Mouse (Mus musculus): ENCODE data around the gene Cldnd1.

Gene Cldnd1

DNA sequence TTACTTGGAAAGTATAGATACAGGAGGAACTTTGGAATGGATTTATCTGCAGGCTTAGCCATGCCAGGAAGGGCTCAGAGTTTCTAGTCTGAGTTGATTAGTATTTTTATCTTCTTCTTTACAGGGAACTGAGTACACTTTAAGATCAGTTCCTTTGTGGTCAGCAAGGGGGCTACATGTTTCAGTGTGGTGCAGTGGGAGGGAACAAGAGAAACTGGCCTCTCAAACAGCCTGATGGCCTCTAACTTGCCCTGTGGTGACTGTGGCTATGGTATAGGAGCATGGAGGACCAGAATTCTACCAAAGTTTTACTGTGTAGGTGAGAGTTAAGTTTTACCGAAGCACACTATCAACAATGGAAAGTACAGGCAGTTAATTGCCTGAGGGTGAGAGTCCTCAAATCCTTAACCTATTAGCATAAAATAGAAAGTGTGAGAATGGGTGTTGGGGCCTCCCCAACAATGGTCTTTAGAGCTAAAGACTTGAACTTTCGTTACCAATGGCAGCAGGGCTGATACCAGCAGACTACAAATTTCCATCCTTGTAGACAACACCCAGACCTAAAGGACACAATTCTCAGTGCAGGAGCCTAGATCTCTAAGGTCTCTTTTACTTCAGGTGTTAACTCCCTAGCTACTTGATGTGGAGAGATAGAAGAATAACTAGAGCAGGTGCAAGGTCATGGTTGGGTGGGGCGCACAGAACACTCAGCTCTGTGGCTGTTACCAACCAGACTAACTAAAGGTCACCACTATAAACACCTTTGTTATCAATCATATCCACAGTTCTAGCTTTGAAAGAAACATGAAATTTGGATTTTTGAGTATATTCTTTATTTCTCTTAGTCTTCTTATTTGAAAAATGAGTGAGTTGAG, 18.9 kb upstream of the Cldnd1 start:
- DNase-seq = no peak

DNA sequence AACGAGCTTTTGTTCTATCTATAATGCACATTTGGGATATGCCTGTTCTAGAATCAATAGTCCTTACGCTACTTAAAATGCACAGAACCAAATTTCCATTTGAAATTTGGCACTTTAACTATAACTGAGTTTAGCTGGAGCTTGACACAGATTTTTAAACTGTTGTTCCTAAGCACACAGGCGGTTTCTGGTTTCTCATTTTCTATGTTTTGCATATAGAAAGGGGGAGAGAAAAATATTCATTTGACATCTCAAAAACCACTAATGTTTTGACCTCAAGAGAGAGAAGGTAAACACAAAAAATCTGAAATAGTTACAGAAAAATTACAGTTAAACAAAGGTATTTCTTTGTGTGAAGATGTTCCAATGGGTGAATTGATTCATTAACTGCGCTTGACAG, 18.2 kb upstream of the Cldnd1 start:
- no peak for DNase-seq

DNA sequence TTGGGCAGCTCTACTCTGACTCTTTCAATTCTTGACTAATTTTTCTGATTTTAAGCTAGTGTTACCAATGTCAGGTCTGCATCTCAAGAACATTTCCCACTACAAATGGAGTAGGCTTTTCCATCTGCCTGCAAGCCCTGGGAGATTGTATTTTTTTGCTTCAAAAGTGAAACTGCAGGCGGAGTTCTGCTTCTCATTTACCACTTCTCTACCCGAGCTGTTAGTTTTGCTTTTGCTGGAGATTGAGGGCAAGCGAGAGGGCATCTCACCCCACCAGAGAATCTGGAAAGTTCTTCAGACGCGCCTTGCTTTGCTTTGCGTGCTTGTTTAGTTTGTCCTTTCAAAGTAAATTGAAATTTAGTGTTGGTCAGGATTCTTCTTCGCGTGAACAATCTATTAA, 15.5 kb upstream of the Cldnd1 start:
- DNase-seq = no peak

DNA sequence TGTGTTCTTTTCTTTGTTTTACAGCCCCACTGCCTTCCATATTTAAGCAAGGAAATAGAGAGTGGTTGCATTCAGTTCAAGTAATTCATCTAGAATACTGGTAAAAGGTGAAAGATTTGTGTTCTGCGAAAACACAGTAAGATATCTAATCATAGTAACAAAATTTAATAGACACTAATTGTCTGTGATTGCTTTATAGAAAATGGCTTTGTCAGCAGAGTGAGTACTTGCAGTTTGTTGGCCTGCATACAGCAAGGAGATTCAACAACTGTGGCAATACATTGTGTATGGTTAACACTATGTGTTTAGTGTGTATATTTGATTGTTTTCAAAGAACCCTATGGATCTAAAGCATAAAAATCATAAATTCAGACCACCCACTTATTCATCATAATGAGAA, 14.6 kb upstream of the Cldnd1 start:
- DNase-seq = no peak

DNA sequence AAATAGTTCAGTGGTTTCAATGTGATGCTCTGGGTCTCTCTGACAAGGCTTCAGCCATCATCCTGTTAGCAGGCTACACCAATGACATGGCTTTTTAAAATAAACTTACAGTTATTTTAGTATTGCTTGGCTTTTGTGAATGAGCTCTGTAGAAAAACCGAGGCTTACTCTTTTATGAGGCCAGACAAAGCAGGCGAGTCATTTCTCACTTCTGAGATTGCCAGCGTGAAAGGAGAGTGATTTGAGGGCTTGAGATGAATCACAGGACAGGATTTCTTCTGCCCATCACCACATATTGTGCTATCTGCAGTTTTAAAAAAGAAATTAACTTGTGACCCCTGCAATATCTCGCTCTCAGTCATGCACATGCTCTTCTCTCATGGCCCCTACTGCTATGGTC, 12.7 kb upstream of the Cldnd1 start:
- no peak for DNase-seq

DNA sequence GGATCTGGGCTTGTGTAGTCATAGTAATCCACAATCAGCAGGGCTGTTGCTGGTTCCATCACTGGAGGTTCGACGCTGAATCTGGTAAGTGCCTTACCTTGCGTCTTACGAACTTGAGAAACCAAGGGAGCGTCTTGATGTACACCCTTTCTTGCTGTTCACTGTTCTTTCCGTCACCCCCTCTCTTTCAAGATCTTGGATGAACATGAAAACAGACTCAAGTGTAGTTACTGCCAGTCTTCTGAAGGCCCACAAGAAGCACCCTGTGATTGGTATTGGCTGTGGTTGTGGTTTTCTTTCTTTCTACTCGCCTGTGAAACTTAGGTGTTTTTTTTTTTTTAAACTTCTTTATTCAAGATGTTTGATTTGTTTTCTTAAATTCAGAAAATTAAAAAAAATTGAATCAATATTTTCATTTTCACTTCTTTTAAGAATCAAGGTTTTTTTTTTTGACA, 9.0 kb upstream of the Cldnd1 start, which contains the start of gene Gpr15:
Gpr15 (minus strand) TSS at position 405 of the 455 bp plus-strand sequence.
- DNase-seq = no peak

DNA sequence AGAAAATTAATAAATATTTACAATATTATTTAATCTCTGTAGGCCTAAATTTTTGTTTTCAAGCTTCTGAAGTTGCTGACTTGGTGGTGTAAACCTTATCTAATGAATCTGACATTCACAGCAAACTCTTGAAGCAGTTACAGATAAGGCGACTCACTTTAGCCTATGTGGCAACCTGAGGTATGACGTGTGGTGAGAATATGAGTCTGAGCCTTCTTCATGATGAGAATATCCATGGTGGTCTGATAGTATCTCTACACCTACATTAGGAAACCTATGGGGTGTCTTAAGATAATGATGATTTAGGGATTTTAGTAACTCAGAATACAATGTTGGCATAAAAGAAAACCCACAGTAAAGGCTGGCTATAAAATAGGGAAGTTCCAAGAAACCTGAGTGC, 5.4 kb upstream of the Cldnd1 start:
- no peak for DNase-seq

DNA sequence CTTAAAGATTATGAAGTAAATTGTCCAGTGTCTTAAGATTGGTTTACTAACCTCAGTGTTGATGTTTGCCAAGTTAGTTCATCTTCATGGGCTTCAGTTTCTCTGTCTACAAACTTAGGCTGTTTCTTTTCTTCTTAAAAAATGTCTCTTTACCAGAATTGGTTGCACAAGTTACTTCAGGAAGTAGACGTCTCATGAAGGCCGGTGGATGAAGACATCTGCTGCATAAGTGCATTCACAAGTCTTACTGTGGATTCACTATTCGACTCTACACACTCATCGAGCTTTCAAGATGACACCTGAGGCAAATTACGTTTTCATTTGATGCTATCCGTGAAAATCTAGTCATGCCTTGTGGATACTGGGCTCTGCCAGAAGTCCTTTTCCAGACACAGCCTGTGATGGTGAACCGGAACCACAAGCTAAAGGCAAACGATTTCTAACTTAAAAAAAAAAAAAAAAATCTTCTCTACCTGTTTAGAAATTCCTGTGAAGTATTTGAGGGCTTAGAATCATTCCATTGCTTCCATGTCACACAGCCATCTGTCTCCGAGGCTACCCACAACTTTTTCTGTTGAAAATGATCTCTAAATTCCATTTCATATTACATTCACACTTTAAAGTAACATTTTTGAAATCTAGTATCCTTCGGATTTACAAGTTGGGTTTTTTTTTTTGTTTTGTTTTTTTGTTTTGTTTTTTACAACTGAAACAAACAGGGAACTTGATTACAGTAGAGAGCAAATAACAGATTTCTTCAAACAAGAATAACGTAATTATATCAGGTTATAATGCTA, 832 bp upstream of the Cldnd1 start:
- no peak for DNase-seq

DNA sequence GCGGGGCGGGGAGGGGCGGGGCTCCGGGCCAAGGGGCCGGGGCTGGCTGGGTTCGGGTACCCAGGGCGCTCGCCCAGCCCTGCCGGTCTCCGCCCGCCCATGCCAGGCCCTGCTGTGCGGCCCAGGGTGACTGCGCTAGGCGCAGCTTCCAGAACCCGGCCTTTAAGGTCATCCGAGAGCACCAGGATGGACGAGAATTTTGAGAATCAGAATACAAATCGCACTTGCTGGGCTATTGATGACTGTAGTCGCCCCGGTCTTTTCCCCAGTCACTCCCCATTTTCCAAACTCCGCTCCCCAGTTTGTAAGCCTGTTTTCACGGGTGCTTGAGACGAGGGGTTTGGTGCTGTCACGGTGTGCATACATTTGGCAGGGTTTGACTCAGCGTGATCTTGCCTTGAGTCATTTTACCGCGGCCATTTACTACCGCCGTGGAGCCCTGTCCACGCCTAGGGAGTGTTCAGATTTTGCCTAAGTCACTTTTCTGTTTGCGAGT, 514 bp downstream of the Cldnd1 start:
- DNase-seq = no peak

DNA sequence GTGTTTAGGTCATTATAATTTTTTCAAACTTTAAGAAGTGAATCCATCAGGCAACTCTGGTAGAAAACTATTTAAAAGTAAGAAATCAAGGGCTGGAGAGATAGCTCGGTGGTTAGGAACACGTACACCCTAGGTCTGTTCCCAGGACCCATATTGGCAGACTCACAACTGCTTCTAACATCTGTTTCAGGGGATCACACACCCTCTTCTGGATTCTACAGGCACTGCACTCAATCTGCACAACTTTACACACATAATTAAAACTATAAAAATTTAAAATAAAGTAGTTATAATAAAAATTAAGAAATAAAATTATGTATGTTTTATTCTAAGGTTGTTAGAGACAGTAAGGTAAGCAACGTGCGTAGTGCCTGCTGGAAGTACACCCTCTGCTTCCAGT, 10.5 kb downstream of the Cldnd1 start:
- no peak for DNase-seq

DNA sequence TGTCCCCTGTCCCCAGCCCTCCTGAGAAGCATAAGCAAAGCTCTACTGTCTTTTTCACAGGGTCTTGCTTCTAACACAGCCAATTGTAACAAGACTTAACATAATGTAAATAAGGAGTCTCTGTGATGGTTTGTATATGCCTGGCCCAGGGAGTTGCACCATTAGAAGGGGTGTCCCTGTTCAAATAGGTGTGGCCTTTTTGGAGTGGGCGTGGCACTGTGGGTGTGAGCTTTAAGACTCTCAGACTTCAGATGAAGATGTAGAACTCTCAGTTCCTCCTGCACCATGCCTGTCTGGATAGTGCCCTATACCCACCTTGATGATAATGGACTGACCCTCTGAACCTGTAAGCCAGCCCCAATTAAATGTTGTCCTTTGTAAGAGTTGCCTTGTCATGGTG, 11.1 kb downstream of the Cldnd1 start:
- no peak for DNase-seq

DNA sequence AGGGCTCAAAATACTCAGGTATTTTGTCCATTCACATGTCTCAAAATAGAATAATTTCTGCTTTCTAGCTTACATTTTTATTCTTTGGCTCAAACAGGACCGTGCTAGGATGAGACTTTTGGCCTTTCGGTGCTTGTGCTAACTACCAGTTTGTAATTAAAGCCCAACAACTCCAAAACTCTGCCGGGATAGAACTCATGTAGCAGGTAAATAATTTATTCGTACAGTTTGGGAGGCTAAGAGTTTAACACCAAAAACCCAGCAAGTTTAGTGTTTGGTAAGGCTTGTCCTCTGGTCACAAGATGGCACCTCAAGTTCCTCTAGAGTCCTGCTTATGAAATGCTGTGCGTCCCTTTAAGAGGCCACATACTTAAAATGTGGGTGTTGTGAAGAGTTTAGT, 13.0 kb downstream of the Cldnd1 start:
- DNase-seq = no peak

DNA sequence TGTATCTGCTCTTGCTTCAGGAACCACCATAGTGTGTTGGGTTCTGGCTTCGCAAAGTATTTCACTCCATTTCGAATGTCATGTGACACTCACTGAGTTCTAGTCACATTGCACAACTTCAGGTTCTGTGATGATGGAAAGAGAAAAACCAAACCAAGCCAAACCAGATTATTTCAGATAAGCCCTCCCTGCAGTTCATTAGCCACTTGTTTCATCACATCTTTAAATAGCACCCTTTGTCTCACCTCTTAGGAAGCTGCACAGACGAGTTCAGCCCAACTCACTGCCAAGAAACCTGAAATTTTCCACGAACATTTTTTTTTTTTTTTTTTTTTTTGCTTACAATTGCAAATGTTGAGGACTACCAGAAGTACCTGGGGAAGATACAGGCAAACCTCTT, 19.0 kb downstream of the Cldnd1 start:
- DNase-seq = no peak

DNA sequence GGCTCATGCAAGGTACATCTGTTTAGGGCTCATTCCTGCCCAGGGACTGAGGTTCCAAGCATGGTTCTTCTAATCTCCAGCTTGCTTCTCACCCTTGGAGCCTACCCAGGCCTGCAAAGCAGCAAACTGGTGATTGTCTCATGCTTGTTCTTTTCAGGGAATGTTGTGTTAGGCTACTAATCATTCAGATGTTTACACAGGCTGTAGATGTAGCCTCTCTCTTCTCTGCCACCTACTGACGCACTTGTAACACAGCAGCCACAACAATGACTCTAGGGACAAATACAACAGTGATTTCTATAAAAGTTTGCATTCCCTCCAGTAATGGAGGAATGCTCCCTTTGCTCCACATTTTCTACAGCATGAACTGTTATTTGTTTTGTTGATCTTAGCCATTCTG, 23.6 kb downstream of the Cldnd1 start:
- no peak for DNase-seq

DNA sequence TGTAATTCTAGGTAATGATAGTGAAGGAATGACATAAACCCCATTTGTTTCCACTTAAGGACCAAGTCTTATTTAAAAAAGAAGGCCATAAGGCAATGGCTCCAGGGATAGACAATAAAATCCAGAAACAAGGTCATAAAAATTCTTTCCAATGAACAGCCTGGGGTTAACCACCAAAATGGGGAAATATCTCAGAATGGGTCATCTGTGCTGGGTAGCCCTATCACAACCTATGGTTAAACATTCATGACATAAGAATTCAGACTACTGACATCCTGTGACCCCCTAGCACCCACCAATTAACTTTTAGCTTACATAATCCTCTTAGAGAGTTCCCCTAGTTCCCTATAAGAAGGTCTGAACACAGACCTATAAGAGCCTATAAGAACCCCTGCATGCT, 28.5 kb downstream of the Cldnd1 start:
- DNase-seq = no peak

DNA sequence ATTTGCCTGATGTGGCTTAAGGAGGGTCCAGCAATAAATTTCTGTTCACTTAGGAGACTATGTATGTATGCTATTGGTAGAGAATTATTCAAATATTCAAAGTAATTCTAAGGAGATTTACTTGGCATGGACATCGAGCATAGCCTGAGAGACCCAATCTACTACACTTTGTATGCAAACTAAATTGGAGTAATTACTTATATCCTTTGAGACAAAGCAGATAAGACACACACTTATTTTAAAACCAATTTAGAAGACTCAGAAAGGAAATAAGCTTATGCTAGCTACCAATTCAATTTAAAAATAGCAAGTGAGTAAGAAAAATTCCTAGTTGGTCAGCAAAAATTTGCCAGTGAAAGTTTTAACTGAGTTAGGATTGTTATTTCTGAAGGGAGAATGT, 35.4 kb downstream of the Cldnd1 start, which contains the start of gene Olfr172:
Olfr172 (minus strand) TSS at position 101 of the 400 bp plus-strand sequence.
- no peak for DNase-seq
